Mouse (Mus musculus) liver, embryonic 12.5 days (tissue): ENCODE data around the gene Tcfl5. TPM values are rescaled to one million over a fixed set of nuclear protein-coding genes. Genes with fewer than 3 reads are reported as not detected.

Source experiments
- ATAC-seq: fragments of 200-750 bp; cut with Nextera tagmentation; 2 replicates; pipeline ENCODE4 v1.8.0; 2017; ENCODE audit warnings: moderate number of reproducible peaks, mild to moderate bottlenecking, moderate library complexity
- H3K27ac ChIP-seq: fragments of 300-500 bp; sonication (generic); 2 replicates; pipeline ENCODE4 v1.5.1; 2016; ENCODE audit warnings: mild to moderate bottlenecking
- H3K27me3 ChIP-seq: fragments of 300-500 bp; sonication (generic); replicated peaks from 2 replicates; pipeline ENCODE4 v1.6.1; 2016; ENCODE audit warnings: mild to moderate bottlenecking, moderate library complexity
- H3K36me3 ChIP-seq: fragments of 300-500 bp; sonication (generic); 2 replicates; pipeline ENCODE4 v1.6.1; 2016; ENCODE audit warnings: mild to moderate bottlenecking, moderate library complexity
- H3K4me1 ChIP-seq: fragments of 300-500 bp; sonication (generic); 2 replicates; pipeline ENCODE4 v1.6.1; 2016
- H3K4me2 ChIP-seq: fragments of 300-500 bp; sonication (generic); 2 replicates; pipeline ENCODE4 v1.6.1; 2016; ENCODE audit warnings: mild to moderate bottlenecking, moderate library complexity
- H3K4me3 ChIP-seq: fragments of 300-500 bp; sonication (generic); 2 replicates; pipeline ENCODE4 v1.5.1; 2016; ENCODE audit warnings: mild to moderate bottlenecking, moderate library complexity
- H3K9ac ChIP-seq: fragments of 300-500 bp; sonication (generic); 2 replicates; pipeline ENCODE4 v1.6.1; 2016; ENCODE audit warnings: mild to moderate bottlenecking, moderate library complexity
- H3K9me3 ChIP-seq: fragments of 300-500 bp; sonication (generic); replicated peaks from 2 replicates; pipeline ENCODE4 v1.6.1; 2016; ENCODE audit warnings: mild to moderate bottlenecking, moderate library complexity
- WGBS: fragments of 180-500 bp; shearing (Covaris S2); methylation state at CpG from one replicate; pipeline ENCODE4 v1.1.7; 2016; ENCODE audit not compliant: insufficient replicate concordance; 5-methylcytosine and 5-hydroxymethylcytosine counted together
- polyA plus RNA-seq: library from polyadenylated mRNA; unstranded; fragments of >200 nt; fragmentation: Nextera tagmentation; extraction: Ambion mirVana; gene quantifications from 2 replicates; pipeline ENCODE4 v1.2.1, GENCODE M21; 2016

The Tcfl5 gene
- 0.08 and 0.26 TPM in 2 replicates for polyA plus RNA-seq

DNA sequence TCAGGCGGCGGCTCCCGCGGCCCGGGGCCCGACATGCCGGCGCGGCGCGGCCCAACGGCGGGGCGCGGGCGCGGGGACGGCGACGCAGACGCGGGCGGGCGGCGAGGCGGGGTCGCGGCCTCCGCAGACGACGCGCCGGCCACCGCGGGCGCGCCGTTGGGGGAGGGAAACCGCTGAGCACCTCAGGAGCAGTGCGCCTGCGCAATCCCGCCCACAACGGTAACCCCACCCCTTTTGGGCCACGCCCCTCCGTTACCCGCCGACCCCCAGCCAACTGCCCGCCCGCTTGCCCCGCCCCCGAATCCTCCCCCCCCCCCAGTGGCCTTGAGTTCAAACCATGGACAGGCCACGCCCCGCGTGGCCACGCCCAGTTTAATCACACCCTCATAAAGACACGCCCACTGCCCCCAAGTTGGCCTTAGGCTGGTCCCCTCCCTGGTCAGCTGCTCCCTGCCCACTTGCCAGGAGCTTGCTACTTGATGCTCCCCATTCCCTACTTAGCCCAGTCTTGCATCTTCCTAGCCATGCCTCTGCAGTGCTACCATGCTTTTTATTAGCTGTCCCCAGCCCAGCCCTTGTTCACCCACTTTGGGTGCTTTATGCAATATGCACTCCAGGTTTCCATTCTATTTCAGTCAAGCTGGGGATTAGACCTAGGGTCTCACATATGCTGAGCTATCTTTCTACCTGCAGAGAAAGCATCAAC, at the start of gene Tcfl5:
TSS of gene Tcfl5 (minus strand) at position 154 of the 706 bp plus-strand sequence.
- Histone ChIP-seq H3K36me3 (no peaks in the 10 kb centered on the region), H3K27ac (no peak within 1 kb of the TSS), H3K9ac (no peak within 1 kb of the TSS), H3K4me1 (no peaks in the 10 kb centered on the region), H3K27me3 (peaks cover 67% of the 10 kb centered on the region), H3K4me2 (peak within 1 kb of the TSS; percentile 51), H3K4me3 (peak within 1 kb of the TSS; percentile 35), H3K9me3 (peaks cover 9% of the 10 kb centered on the region)
- no peak for ATAC-seq
- WGBS: 9% methylated on average over 40 of the region's 56 CpGs

DNA sequence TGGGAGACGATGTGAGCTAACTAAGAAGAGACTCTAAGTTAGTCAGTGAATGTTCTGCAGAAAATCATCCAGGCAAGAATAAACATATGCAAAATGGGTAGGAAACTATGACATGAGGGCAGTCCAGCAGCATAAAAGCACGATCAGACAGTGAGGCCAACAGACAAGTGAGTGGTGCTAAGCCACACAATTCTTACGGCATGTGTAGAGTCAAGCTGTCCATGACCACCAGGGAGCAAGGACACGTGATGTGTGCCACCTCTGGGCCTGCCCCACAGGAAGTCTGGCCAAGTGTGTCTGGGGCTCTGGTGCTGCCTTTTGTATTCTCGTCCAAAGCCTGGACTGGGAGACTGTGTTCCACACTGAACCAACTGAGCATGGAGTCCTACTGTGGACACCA, 47.3 kb upstream of the Tcfl5 start:
- WGBS: 78% methylated on average over 5 of the region's 5 CpGs
- H3K27ac ChIP-seq: no peak overlapping the region
- H3K36me3 ChIP-seq: peaks cover 71% of the 10 kb centered on the region
- H3K4me1 ChIP-seq: peaks cover 34% of the 10 kb centered on the region
- H3K4me2 ChIP-seq: no peak overlapping the region
- no peak overlapping the region for H3K9ac ChIP-seq
- no peak for ATAC-seq
- no peaks in the 10 kb centered on the region for H3K27me3 ChIP-seq
- no peak overlapping the region for H3K4me3 ChIP-seq
- no peaks in the 10 kb centered on the region for H3K9me3 ChIP-seq

DNA sequence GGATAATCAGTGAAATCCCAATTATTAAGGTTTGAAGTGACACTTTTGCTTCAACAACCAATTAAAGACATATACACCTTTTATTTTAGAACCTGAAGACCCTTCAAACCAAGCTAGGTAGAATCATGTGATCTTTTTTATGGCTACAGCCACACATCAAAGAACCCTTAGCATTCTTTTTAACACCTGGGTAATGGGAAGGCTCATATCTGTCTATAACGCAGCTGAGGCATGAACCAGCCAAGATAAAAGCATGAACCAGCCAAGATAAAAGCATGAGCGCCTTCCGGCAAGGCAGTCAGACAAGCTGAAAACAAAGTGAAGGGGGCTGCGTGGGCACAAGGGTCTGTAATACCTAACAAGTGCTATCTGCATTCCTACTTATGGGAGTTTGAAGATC, 41.5 kb upstream of the Tcfl5 start:
- no peaks in the 10 kb centered on the region for H3K9me3 ChIP-seq
- WGBS: 46% methylated on average over 4 of the region's 4 CpGs
- H3K4me2 ChIP-seq: peak overlapping the region; percentile 32
- H3K27ac ChIP-seq: peak overlapping the region; percentile 37
- peaks cover 34% of the 10 kb centered on the region for H3K4me1 ChIP-seq
- H3K36me3 ChIP-seq: peaks cover 95% of the 10 kb centered on the region
- H3K27me3 ChIP-seq: no peaks in the 10 kb centered on the region
- H3K9ac ChIP-seq: peak overlapping the region; percentile 25; the same call in 1 of the 2 replicates
- 0 out of 2 replicates have a peak, but pooled peaks have one; percentile 25 for ATAC-seq
- no peak overlapping the region for H3K4me3 ChIP-seq

DNA sequence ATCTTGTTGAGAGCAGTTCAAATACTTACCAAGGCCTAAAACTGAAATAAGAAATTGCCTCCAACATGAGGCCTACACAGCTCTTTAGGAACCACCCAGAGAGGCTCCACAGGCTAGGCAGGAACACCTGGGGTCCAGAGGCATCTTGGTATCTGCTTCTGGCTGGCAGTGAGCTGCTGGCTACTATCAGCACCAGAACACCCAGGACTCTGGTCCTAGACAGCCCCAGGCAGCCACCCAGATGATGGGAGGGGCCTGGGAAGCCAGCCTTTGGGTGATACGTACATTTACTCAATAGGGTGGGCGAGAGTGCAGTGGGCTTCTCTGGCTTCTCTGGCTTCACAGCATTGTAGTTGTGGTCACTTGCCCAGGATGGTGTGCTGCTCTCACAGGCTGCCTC, 41.0 kb upstream of the Tcfl5 start:
- peaks cover 90% of the 10 kb centered on the region for H3K36me3 ChIP-seq
- H3K9me3 ChIP-seq: no peaks in the 10 kb centered on the region
- 75% methylated on average over 2 of the region's 2 CpGs for WGBS
- no peaks in the 10 kb centered on the region for H3K27me3 ChIP-seq
- H3K27ac ChIP-seq: peak overlapping the region; percentile 37
- peaks cover 38% of the 10 kb centered on the region for H3K4me1 ChIP-seq
- peak overlapping the region; percentile 32 for H3K4me2 ChIP-seq
- ATAC-seq: peak; percentile 85
- peak overlapping the region; percentile 25; the same call in 1 of the 2 replicates for H3K9ac ChIP-seq
- H3K4me3 ChIP-seq: no peak overlapping the region

DNA sequence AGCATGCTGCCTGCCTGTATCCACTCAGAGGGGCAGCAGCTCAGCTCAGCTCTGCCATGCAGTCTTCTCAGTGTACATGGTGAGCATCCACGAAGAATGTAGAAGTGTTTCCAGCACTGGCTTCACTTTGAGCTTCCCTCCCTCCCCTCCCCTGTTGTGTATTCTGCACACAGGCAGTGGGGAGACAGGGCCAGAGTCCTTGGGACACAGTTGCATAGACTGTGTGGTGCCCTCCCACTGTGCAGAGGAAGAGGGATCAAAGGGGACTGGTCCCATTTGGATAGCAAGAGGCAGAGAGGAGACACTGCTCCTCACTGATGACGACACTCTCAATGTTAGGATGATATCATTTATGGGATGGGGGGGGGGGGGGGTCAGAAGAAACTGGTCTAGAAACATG, 38.7 kb upstream of the Tcfl5 start:
- Histone ChIP-seq H3K9me3 (no peaks in the 10 kb centered on the region), H3K9ac (no peak overlapping the region), H3K36me3 (peaks cover 70% of the 10 kb centered on the region), H3K4me3 (no peak overlapping the region), H3K4me2 (no peak overlapping the region), H3K4me1 (peaks cover 38% of the 10 kb centered on the region), H3K27me3 (no peaks in the 10 kb centered on the region), H3K27ac (no peak overlapping the region)
- ATAC-seq: no peak
- 84% methylated on average over 2 of the region's 2 CpGs for WGBS

DNA sequence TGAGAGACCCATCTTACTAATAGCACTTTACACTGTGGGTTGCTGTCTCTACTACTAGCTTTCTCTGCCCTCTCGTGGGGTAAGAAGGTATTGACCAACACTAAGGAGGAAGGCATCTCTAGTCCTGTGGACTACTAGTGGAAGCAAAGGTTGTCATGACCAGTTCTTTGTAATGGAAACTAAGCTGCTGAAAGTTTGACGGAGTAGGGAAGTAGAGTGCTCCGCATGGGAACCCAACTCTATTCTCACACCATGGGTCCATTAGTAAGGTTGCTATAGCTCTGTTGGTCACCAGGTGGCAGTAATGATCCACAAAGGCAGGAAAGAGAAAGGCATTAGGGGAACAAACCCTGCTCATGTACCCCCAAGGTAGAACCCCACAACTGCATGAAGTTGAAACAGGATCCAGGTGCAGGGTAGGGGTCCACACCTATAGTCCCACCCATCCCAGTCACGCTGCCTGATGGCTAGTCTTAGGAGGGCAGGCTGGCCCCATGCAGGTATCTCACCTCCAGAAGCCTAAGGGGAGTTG, 36.2 kb upstream of the Tcfl5 start:
- Histone ChIP-seq H3K9ac (no peak overlapping the region), H3K27me3 (no peaks in the 10 kb centered on the region), H3K4me2 (no peak overlapping the region), H3K9me3 (no peaks in the 10 kb centered on the region), H3K27ac (no peak overlapping the region), H3K4me3 (no peak overlapping the region), H3K4me1 (peaks cover 18% of the 10 kb centered on the region), H3K36me3 (peaks cover 63% of the 10 kb centered on the region)
- 24% methylated on average over 4 of the region's 4 CpGs for whole genome bisulfite sequencing
- ATAC-seq: peak; percentile 36

DNA sequence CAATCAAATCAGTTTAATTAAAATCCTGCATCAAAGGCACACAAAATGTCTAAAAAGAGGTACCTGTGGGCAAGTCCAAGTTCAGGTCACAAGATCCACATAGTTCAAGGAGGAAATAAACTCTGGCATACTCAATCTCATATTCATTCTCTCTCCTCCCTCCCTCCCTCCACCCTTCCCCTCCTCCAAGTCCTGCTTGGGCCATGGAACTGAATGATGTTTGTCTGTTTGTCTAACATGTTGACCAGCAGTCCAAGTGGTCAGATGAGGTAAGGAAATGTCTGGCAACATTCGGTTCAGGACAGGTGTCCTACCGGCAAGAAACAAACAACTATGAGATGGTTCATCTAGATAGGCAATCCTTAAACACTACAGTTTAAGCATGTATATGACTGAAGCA, 34.2 kb upstream of the Tcfl5 start:
- 85% methylated on average over 2 of the region's 2 CpGs for WGBS
- no peak overlapping the region for H3K4me2 ChIP-seq
- peaks cover 63% of the 10 kb centered on the region for H3K36me3 ChIP-seq
- no peak overlapping the region for H3K4me3 ChIP-seq
- H3K9ac ChIP-seq: no peak overlapping the region
- ATAC-seq: no peak
- H3K27me3 ChIP-seq: no peaks in the 10 kb centered on the region
- no peak overlapping the region for H3K27ac ChIP-seq
- no peaks in the 10 kb centered on the region for H3K9me3 ChIP-seq
- H3K4me1 ChIP-seq: peaks cover 7% of the 10 kb centered on the region; the same call in 1 of the 2 replicates

DNA sequence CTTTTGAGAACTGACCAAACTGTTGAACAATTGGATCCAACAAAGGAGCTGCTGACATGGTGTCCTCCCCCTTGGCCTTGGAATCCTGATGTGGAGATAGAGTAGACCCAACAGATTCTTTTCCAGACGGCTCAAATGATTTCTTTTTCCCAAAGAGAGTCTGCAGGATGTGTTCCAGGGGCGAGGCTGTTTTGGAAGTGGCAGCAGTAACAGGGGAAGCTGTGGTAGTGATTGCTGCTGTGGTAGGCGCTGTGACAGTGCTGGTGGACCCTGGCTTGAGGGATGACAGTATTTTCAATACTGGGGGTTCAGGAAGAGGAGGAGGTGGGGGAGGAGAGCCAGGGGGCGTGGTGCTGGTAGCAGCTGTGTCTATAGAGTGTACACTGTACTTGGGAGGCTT, 19.5 kb upstream of the Tcfl5 start:
- 81% methylated on average over 4 of the region's 4 CpGs for WGBS
- no peak for ATAC-seq
- H3K36me3 ChIP-seq: peaks cover 53% of the 10 kb centered on the region

DNA sequence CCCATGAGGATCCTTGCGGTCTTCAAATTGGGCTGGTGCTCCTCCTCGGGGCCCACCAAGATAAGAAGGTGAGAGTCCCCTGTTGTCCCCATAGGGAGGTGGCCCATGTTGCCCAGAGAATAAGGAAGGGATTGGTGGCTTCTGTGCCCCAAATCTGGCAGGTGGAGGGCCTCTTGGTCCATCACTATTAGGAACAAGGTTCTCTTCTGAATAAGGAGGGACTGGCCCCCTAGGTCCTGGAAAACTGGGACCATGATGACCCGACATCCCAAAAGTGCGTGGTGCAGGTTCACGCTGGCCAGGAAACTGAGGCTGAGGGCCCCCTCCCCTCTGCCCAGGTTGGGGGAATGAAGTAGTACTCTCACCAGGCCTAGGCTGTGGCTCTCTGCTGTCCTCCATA, 18.0 kb upstream of the Tcfl5 start:
- Histone ChIP-seq H3K27ac (no peak overlapping the region), H3K4me2 (no peak overlapping the region), H3K4me3 (no peak overlapping the region), H3K27me3 (no peaks in the 10 kb centered on the region), H3K4me1 (0 out of 2 replicates have a peak, but pooled peaks cover 9% of the 10 kb centered on the region), H3K9me3 (no peaks in the 10 kb centered on the region), H3K9ac (no peak overlapping the region), H3K36me3 (peaks cover 38% of the 10 kb centered on the region)
- WGBS: 90% methylated on average over 5 of the region's 5 CpGs
- ATAC-seq: no peak

More for the DNA sequence above, 19.5 kb upstream of the Tcfl5 start:
- no peaks in the 10 kb centered on the region for H3K27me3 ChIP-seq
- H3K4me2 ChIP-seq: no peak overlapping the region
- no peak overlapping the region for H3K9ac ChIP-seq
- H3K4me1 ChIP-seq: 0 out of 2 replicates have a peak, but pooled peaks cover 9% of the 10 kb centered on the region
- no peaks in the 10 kb centered on the region for H3K9me3 ChIP-seq
- no peak overlapping the region for H3K4me3 ChIP-seq
- no peak overlapping the region for H3K27ac ChIP-seq

DNA sequence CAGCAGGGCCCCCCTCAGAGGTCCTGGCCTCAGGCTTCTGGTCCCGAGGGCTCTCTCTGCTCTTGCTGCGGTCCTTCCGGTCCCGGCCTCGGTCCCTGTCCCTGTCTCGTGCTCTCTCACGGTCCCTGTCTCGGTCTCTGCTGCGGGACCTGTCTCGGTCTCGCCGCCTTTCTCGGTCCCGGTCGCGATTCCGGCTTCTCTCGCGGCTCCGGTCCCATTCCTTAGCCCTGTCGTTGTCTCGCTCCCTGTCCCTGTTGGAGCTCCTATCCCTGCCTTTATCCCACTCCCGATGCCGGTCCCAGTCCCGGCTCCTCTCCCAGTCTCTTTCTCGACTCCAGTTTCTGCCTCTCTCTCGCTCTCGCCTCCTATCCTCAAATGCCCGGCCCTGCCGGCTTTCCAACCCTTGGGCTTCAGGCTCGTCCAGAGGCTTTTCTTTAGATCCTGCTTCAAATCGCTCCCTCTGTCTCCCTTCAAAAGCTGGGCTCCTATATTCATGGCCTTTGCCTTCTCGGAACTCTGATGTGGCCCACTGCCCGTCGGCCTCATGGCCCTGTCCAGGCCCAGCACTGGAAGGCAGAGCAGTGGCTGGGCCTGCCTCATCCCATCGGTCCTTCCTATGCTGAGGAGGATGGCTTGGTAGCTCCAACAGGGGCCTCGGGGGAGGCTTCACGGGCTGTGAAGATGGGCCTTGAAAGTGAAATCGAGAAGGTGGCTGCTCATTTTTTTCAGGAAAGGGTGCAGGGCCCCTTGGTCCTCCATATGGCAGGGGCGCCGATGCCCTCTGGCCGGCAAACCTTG, 17.0 kb upstream of the Tcfl5 start:
- H3K9me3 ChIP-seq: no peaks in the 10 kb centered on the region
- H3K36me3 ChIP-seq: peaks cover 29% of the 10 kb centered on the region
- no peak overlapping the region for H3K4me3 ChIP-seq
- no peak for ATAC-seq
- WGBS: 51% methylated on average over 42 of the region's 42 CpGs
- H3K27me3 ChIP-seq: no peaks in the 10 kb centered on the region
- 0 out of 2 replicates have a peak, but pooled peaks cover 9% of the 10 kb centered on the region for H3K4me1 ChIP-seq
- no peak overlapping the region for H3K9ac ChIP-seq
- no peak overlapping the region for H3K27ac ChIP-seq
- H3K4me2 ChIP-seq: peak overlapping the region; percentile 27; the same call in 1 of the 2 replicates

DNA sequence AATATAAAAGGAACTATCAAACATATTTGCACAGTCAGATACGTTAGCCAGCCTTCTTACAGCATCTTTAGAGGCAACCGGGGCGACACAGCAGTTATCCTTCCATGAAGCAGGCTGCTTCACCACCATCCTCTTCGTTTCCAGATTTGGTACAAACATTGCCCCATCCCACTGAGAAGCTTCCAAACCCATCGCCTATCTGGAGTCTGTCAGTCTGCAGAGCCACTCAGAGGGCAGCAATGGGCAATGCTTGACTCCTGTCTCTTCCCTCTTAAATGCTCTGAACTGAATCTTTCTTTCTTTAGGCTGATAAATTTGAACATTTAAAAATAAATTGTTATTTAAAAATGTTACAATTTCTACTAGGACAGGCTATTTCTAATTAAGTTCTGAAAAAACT, 15.9 kb upstream of the Tcfl5 start:
- Histone ChIP-seq H3K4me2 (no peak overlapping the region), H3K27me3 (no peaks in the 10 kb centered on the region), H3K27ac (no peak overlapping the region), H3K36me3 (peaks cover 24% of the 10 kb centered on the region), H3K4me3 (no peak overlapping the region), H3K4me1 (0 out of 2 replicates have a peak, but pooled peaks cover 9% of the 10 kb centered on the region), H3K9me3 (no peaks in the 10 kb centered on the region), H3K9ac (no peak overlapping the region)
- ATAC-seq: no peak
- WGBS: 83% methylated on average over 5 of the region's 5 CpGs
